Mouse (Mus musculus): ENCODE data around the gene Olfr202.
"Not testable (repeated sequence)": the region's sequence is repeated elsewhere in the genome, so short reads cannot be mapped to it uniquely, and the experiment has no call there.

The Olfr202 gene

GRCm38 (mm10) chr16:59286693-59287092, at the start of gene Olfr202:
Olfr202 (minus strand) TSS chr16:59286793.
- no peak for DNase-seq

DNA sequence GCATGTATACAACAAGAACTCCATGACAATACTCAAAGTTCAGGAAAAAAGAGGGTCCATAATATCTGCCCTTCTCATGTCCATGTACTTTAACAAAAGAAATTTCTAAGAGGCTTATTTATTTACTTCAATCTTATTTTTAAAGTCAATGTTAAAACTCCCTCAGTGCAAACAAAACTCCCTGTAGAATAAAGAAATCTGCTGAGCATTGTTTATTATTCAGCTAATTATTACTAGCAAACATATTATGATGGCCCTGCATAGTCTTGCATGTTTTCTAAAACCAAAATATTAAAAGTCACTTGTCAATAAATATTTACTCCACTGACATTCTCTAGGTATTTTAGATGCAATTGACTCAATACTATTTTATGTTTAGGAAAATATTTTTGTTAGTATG, 44.4 kb upstream of the Olfr202 start, which contains the start of gene Olfr205:
TSS of gene Olfr205 (minus strand) at position 101 of the 400 bp plus-strand sequence.
- no peak for DNase-seq

- DNase-seq, result not testable (repeated sequence)
Observed at GRCm38 (mm10) chr16:59323262-59323661, 36.7 kb upstream of the Olfr202 start.

- no peak for DNase-seq
Observed at GRCm38 (mm10) chr16:59318148-59318547, 31.6 kb upstream of the Olfr202 start, which contains the start of gene Olfr204. Olfr204 (minus strand) TSS chr16:59318248.

DNA sequence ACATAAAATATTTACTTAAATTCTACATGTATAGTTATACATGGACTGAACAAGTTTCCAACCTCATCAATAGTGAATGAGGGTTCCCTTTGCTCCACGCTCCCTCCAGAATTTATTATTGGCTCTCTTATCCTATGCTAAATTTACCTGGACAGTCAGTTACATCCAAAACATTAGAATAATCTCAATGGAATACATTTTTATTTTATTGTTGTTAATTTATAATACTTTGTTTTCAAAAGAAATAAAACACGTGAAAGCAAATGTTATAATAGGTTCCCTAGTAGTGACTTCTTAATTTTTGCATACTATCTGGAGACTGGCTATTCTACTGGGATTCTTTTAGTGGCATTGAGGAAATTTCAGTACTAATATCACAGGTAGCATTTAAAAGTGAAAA, 12.0 kb upstream of the Olfr202 start, which contains the start of gene Olfr203:
TSS of gene Olfr203 (plus strand) at position 301 of the 400 bp plus-strand sequence.
- no peak for DNase-seq

DNA sequence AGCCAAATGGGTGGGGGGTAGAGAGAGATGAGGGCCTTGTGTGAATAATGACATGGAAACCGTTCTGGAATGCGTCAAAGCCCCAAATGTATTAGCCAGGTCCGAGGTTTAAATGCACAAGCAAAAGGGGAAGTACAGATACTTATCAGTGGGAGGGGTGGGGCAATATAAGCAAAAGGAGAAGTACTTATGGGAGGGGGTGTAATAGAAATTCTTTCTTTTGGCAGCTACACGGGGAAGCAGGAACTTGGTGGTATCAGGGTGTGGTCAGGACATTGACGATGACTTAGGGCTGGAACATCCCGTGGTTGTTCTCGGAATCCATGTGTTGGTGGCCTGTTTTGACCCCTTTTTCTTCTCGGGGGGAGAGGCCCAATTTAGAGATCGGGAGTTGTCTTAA, 983 bp upstream of the Olfr202 start:
- DNase-seq, result not testable (repeated sequence)

DNA sequence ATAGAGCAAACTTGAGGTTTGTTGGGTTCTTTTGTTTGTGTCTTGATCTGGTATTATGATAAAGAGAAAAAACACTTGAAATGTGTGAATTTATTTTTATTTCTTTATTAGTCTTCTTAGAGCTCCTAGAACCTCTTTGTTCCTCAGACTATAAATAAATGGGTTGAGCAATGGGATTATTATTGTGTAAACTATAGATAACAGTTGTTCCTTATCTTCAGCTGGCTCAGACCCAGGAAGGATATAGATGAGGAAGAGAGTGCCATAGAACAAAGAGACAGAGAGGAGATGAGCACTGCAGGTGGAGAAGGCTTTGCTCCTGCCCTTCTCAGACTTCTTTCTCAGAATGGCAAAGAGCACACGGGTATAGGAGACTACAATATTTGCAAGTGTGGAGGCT, 3.1 kb downstream of the Olfr202 start:
- DNase-seq, result no peak

DNA sequence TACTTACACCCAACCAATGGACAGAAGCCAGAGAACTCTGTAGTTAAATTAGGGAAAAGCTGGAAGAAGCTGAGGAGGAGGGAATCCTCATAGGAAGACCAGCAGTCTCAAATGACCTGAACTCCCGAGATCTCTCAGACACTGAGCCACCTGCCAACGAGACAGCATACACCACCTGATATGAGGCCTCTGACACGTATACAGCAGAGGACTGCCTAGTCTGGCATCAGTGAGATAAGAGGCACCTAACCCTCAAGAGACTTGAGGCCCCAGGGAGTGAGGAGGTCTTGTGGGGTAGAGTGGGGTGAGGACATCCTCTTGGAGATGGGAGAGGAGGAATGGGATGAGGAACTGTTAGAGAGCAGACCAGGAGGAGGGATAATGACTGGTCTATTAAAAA, 6.1 kb downstream of the Olfr202 start:
- DNase-seq, result no peak

DNA sequence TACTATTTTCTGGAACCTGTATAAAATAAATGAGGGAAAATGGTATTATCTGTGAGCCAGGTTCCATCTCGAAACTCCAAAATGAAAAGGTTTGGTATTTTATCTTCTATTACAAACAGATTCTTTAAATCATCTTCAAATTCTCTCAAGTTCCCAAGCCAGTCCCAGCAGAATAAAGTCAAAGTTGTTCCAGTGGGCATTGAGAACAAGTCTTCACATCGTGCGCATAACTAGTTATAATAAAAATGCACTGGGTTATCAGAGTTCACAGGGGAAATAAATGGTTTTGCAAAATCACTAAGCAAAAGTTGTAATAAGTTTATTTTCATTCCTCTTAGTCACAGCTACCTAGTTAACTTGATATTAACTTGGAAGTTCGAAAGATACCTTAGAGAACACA, 14.1 kb downstream of the Olfr202 start, which contains the start of gene Olfr201:
TSS of gene Olfr201 (minus strand) at position 101 of the 400 bp plus-strand sequence.
- DNase-seq, result not testable (repeated sequence)

DNA sequence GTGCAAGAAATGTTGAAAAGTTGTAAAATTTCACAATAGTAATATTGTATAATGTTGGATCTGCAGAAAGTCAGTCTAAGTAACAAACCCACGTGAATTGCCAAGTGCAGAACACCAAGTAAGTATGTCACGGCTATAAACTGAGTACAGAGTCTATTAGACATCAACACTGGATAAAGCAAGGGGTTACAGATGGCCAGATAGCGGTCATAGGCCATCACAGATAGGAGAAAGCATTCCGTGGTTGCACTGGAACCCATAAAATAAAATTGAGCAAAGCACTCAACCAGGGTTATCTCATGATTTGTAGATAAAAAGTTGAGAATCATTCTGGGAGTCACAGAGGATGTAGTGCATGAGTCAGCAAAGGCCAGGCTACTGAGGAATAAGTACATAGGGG, 17.5 kb downstream of the Olfr202 start:
- DNase-seq, result not testable (repeated sequence)

DNA sequence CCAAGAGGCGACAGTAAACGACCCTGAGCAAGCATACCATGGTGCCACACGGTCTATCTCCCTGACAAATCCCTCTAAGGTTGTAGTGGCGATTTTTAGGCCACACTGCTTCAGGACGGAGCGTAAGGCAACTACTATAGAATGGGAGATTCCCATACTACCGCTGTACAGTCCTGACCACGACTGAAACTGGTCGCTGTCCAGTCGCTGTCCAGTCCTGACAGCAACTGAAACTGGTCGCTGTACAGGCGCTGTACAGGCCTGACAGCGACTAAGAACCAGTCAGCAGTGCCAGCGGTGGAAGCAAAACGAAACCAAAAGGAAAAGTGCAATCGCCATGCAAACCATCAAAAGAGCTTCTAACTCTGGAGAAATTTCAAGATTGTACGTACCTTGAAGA, 36.9 kb downstream of the Olfr202 start:
- DNase-seq, result no peak
